Mouse (Mus musculus): ENCODE results near the gene Pld4. TPM values are rescaled to one million over a fixed set of nuclear protein-coding genes. Genes with fewer than 3 reads are reported as not detected.

Pld4 gene
- polyA plus RNA-seq, 1 experiment from 2014 or later: 6.0 TPM

- Histone ChIP-seq H3K27me3 (ENCODE audit: control insufficient read depth, insufficient read depth, low read length) (peaks cover 14% of the 10 kb centered on the region), H3K4me2 (ENCODE audit: low read length) (no peak overlapping the region), H3K9ac (replicated peaks; ENCODE audit: low read length) (no peak overlapping the region), H3K9me3 (ENCODE audit: control insufficient read depth, low read length) (no peaks in the 10 kb centered on the region), H3K4me1 (ENCODE audit: control insufficient read depth, insufficient read depth, low read length) (peaks cover 6% of the 10 kb centered on the region; the same call in 1 of the 2 replicates), H3K4me3 (replicated peaks; ENCODE audit: low read depth, low read length) (no peak overlapping the region), H3K36me3 (ENCODE audit: control insufficient read depth, insufficient read depth, low read length) (no peaks in the 10 kb centered on the region), H3K27ac (replicated peaks; ENCODE audit: low read depth, low read length) (no peak overlapping the region)
- WGBS: 74% methylated on average over 5 of the region's 5 CpGs
- DNase-seq (no peak), ATAC-seq (ENCODE audit: low FRiP score, low TSS enrichment) (no peak)
These were observed 38.3 kb downstream of the Pld4 start for GRCm38 (mm10) chr12:112798716-112799115.

- DNase-seq (no peak), ATAC-seq (ENCODE audit: low FRiP score, low TSS enrichment) (no peak)
- H3K36me3 ChIP-seq (ENCODE audit: control insufficient read depth, insufficient read depth, low read length): no peaks in the 10 kb centered on the region
- WGBS: 80% methylated on average over 10 of the region's 10 CpGs
- H3K4me2 ChIP-seq (ENCODE audit: low read length): no peak overlapping the region
- H3K27ac ChIP-seq (replicated peaks; ENCODE audit: low read depth, low read length): no peak overlapping the region
- H3K9ac ChIP-seq (replicated peaks; ENCODE audit: low read length): no peak overlapping the region
- peaks cover 14% of the 10 kb centered on the region for H3K27me3 ChIP-seq (ENCODE audit: control insufficient read depth, insufficient read depth, low read length)
- H3K4me1 ChIP-seq (ENCODE audit: control insufficient read depth, insufficient read depth, low read length): peaks cover 6% of the 10 kb centered on the region; the same call in 1 of the 2 replicates
- H3K9me3 ChIP-seq (ENCODE audit: control insufficient read depth, low read length): no peaks in the 10 kb centered on the region
- no peak overlapping the region for H3K4me3 ChIP-seq (replicated peaks; ENCODE audit: low read depth, low read length)
These were observed 38.9 kb downstream of the Pld4 start for GRCm38 (mm10) chr12:112799237-112799970.

DNA sequence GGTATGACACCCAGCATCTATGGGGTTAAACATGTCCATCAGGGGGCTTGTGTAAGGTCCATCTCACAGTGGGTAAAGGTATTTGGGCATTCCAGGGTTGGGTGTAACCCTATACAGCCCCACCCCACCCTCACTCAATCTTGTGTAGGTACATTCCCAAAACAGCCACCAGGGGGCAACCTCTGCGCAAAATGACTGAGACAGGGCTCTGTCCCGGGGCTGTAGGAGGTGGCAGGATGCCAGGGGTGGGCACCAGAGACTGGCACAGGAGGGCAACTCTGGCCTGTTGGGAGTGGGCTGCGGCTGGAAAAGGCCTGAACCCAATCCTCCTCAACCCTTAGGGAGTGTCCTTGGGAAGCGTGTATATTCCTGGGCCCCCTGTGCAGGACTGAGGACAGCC lies 40.0 kb downstream of the Pld4 start:
- Histone ChIP-seq H3K27ac (replicated peaks; ENCODE audit: low read depth, low read length) (no peak overlapping the region), H3K4me2 (ENCODE audit: low read length) (no peak overlapping the region), H3K36me3 (ENCODE audit: control insufficient read depth, insufficient read depth, low read length) (no peaks in the 10 kb centered on the region), H3K27me3 (ENCODE audit: control insufficient read depth, insufficient read depth, low read length) (peaks cover 14% of the 10 kb centered on the region), H3K9ac (replicated peaks; ENCODE audit: low read length) (no peak overlapping the region), H3K4me3 (replicated peaks; ENCODE audit: low read depth, low read length) (no peak overlapping the region), H3K9me3 (ENCODE audit: control insufficient read depth, low read length) (no peaks in the 10 kb centered on the region), H3K4me1 (ENCODE audit: control insufficient read depth, insufficient read depth, low read length) (peaks cover 6% of the 10 kb centered on the region; the same call in 1 of the 2 replicates)
- ATAC-seq (ENCODE audit: low FRiP score, low TSS enrichment) (no peak), DNase-seq (peak; percentile 81)
- 11% methylated on average over 4 of the region's 4 CpGs for WGBS

GRCm38 (mm10) chr12:112801864-112802846 lies 41.7 kb downstream of the Pld4 start, which contains the start of gene Ahnak2:
Gene Ahnak2, minus strand, starts transcription at chr12:112802657.
- peak; percentile 59 for ATAC-seq (ENCODE audit: low FRiP score, low TSS enrichment)
- 4% methylated on average over 67 of the region's 69 CpGs for WGBS
- DNase-seq: peak; percentile 72
- Histone ChIP-seq H3K36me3 (ENCODE audit: control insufficient read depth, insufficient read depth, low read length) (no peaks in the 10 kb centered on the region), H3K4me2 (ENCODE audit: low read length) (peak within 1 kb of the TSS; percentile 93), H3K27me3 (ENCODE audit: control insufficient read depth, insufficient read depth, low read length) (peaks cover 14% of the 10 kb centered on the region), H3K27ac (replicated peaks; ENCODE audit: low read depth, low read length) (no peak within 1 kb of the TSS), H3K9me3 (ENCODE audit: control insufficient read depth, low read length) (no peaks in the 10 kb centered on the region), H3K4me1 (ENCODE audit: control insufficient read depth, insufficient read depth, low read length) (peaks cover 6% of the 10 kb centered on the region; the same call in 1 of the 2 replicates), H3K4me3 (replicated peaks; ENCODE audit: low read depth, low read length) (peak within 1 kb of the TSS; percentile 56), H3K9ac (replicated peaks; ENCODE audit: low read length) (peak within 1 kb of the TSS; percentile 70)

GRCm38 (mm10) chr12:112802917-112803316 lies 42.5 kb downstream of the Pld4 start:
- peak overlapping the region; percentile 56; the same call in 1 of the 2 replicates for H3K4me3 ChIP-seq (replicated peaks; ENCODE audit: low read depth, low read length)
- no peak overlapping the region for H3K9ac ChIP-seq (replicated peaks; ENCODE audit: low read length)
- ATAC-seq (ENCODE audit: low FRiP score, low TSS enrichment): no peak
- H3K27ac ChIP-seq (replicated peaks; ENCODE audit: low read depth, low read length): no peak overlapping the region
- WGBS: 21% methylated on average over 3 of the region's 3 CpGs
- no peak for DNase-seq
- no peaks in the 10 kb centered on the region for H3K9me3 ChIP-seq (ENCODE audit: control insufficient read depth, low read length)
- peaks cover 6% of the 10 kb centered on the region; the same call in 1 of the 2 replicates for H3K4me1 ChIP-seq (ENCODE audit: control insufficient read depth, insufficient read depth, low read length)
- H3K27me3 ChIP-seq (ENCODE audit: control insufficient read depth, insufficient read depth, low read length): peaks cover 14% of the 10 kb centered on the region
- no peaks in the 10 kb centered on the region for H3K36me3 ChIP-seq (ENCODE audit: control insufficient read depth, insufficient read depth, low read length)
- peak overlapping the region; percentile 93 for H3K4me2 ChIP-seq (ENCODE audit: low read length)

DNA sequence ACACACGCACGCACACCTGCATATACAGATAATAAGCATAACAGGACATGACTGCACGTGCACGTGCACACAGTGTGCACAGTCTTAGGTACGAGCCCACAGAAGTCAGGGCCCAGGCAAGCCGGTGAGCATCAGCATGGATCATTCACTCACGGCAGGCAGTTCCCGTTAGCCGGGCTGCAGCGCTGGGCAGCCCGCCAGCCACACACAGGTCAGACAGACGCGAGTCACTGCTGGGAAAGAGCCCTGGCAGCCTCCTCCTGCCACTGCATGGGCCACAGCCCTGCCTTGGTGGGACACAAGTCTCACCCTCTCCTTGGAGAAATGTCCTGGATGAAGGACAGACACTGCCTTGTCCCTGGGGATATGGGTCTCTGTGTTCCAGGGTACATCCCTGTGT lies 43.6 kb downstream of the Pld4 start:
- 49% methylated on average over 13 of the region's 13 CpGs for WGBS
- Histone ChIP-seq H3K4me3 (replicated peaks; ENCODE audit: low read depth, low read length) (no peak overlapping the region), H3K9ac (replicated peaks; ENCODE audit: low read length) (no peak overlapping the region), H3K4me2 (ENCODE audit: low read length) (no peak overlapping the region), H3K9me3 (ENCODE audit: control insufficient read depth, low read length) (no peaks in the 10 kb centered on the region), H3K4me1 (ENCODE audit: control insufficient read depth, insufficient read depth, low read length) (peaks cover 11% of the 10 kb centered on the region), H3K27ac (replicated peaks; ENCODE audit: low read depth, low read length) (no peak overlapping the region), H3K36me3 (ENCODE audit: control insufficient read depth, insufficient read depth, low read length) (no peaks in the 10 kb centered on the region), H3K27me3 (ENCODE audit: control insufficient read depth, insufficient read depth, low read length) (peaks cover 14% of the 10 kb centered on the region)
- ATAC-seq (ENCODE audit: low FRiP score, low TSS enrichment) (no peak), DNase-seq (peak; percentile 50)

- Histone ChIP-seq H3K27ac (replicated peaks; ENCODE audit: low read depth, low read length) (no peak overlapping the region), H3K9me3 (ENCODE audit: control insufficient read depth, low read length) (no peaks in the 10 kb centered on the region), H3K36me3 (ENCODE audit: control insufficient read depth, insufficient read depth, low read length) (no peaks in the 10 kb centered on the region), H3K4me2 (ENCODE audit: low read length) (no peak overlapping the region), H3K4me1 (ENCODE audit: control insufficient read depth, insufficient read depth, low read length) (peaks cover 20% of the 10 kb centered on the region), H3K4me3 (replicated peaks; ENCODE audit: low read depth, low read length) (no peak overlapping the region), H3K27me3 (ENCODE audit: control insufficient read depth, insufficient read depth, low read length) (peaks cover 8% of the 10 kb centered on the region), H3K9ac (replicated peaks; ENCODE audit: low read length) (no peak overlapping the region)
- ATAC-seq (ENCODE audit: low FRiP score, low TSS enrichment) (no peak), DNase-seq (no peak)
- 76% methylated on average over 6 of the region's 6 CpGs for WGBS
These were observed 45.6 kb downstream of the Pld4 start for GRCm38 (mm10) chr12:112806044-112806443.

DNA sequence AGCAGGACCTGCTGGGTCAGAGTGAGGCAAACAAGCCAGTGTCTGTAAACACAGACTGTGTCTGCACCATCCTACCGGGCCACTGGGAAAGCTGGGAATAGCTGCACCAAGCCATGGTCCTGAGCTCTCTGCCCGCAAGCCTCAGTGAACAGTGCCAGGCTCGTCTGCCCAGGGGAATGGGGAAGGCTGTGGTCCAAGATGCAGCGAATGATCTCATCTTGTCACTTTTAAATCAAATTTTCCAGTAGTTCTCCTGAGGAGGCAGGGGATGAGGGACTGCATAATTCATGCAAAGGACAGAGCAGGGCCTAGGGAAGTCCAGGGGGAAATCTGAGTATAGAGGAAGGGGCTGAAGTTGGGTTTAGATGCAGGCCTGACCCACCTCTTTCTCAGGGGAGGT lies 47.3 kb downstream of the Pld4 start:
- Histone ChIP-seq H3K27ac (replicated peaks; ENCODE audit: low read depth, low read length) (no peak overlapping the region), H3K4me2 (ENCODE audit: low read length) (no peak overlapping the region), H3K4me3 (replicated peaks; ENCODE audit: low read depth, low read length) (no peak overlapping the region)

More for the DNA sequence above, 47.3 kb downstream of the Pld4 start:
- WGBS: 84% methylated on average over 4 of the region's 4 CpGs
- Histone ChIP-seq H3K9ac (replicated peaks; ENCODE audit: low read length) (no peak overlapping the region), H3K36me3 (ENCODE audit: control insufficient read depth, insufficient read depth, low read length) (peaks cover 9% of the 10 kb centered on the region; the same call in 1 of the 2 replicates), H3K27me3 (ENCODE audit: control insufficient read depth, insufficient read depth, low read length) (no peaks in the 10 kb centered on the region), H3K4me1 (ENCODE audit: control insufficient read depth, insufficient read depth, low read length) (peaks cover 15% of the 10 kb centered on the region), H3K9me3 (ENCODE audit: control insufficient read depth, low read length) (no peaks in the 10 kb centered on the region)
- no peak for DNase-seq
- ATAC-seq (ENCODE audit: low FRiP score, low TSS enrichment): no peak

Measured in midbrain, embryonic 14.5 days (tissue).